Mouse (Mus musculus): ENCODE results near the gene Mkln1. TPM values are rescaled to one million over a fixed set of nuclear protein-coding genes. Genes with fewer than 3 reads are reported as not detected.
A peak's percentile ranks its signal among the peaks of the same experiment; 100 is the strongest.

Gene Mkln1
- polyA plus RNA-seq, 1 experiment: 67.4 TPM

GRCm38 (mm10) chr6:31523657-31524056 is 125.1 kb downstream of the Mkln1 start:
- Histone ChIP-seq H3K4me3 (no peak overlapping the region), H3ac (ENCODE audit: control insufficient read depth, insufficient read length) (no peak overlapping the region), H3K27me3 (ENCODE audit: control insufficient read depth, insufficient read depth, insufficient read length) (no peaks in the 10 kb centered on the region), H3K4me2 (ENCODE audit: low read depth) (no peak overlapping the region), H3K36me3 (ENCODE audit: control insufficient read depth, insufficient read depth) (no peaks in the 10 kb centered on the region), H3K79me2 (ENCODE audit: control insufficient read depth, insufficient read depth) (no peaks in the 10 kb centered on the region)
- TF ChIP-seq CEBPB (IDR thresholded peaks at IDR 0.05; ENCODE audit: insufficient read depth, poor library complexity, severe bottlenecking): no peak
- TF ChIP-seq TCF3 (IDR thresholded peaks at IDR 0.05; ENCODE audit: insufficient read length, low read depth): no peak
- no peak for TF ChIP-seq MAX (IDR thresholded peaks at IDR 0.05; ENCODE audit: low read depth)
- no peak for TF ChIP-seq SRF (IDR thresholded peaks at IDR 0.05; ENCODE audit: control insufficient read depth, insufficient read length, low read depth)

GRCm38 (mm10) chr6:31524121-31524520 is 125.6 kb downstream of the Mkln1 start:
- Histone ChIP-seq H3ac (ENCODE audit: control insufficient read depth, insufficient read length) (no peak overlapping the region), H3K36me3 (ENCODE audit: control insufficient read depth, insufficient read depth) (no peaks in the 10 kb centered on the region), H3K4me2 (ENCODE audit: low read depth) (no peak overlapping the region), H3K79me2 (ENCODE audit: control insufficient read depth, insufficient read depth) (no peaks in the 10 kb centered on the region), H3K4me3 (no peak overlapping the region), H3K27me3 (ENCODE audit: control insufficient read depth, insufficient read depth, insufficient read length) (no peaks in the 10 kb centered on the region)
- no peak for TF ChIP-seq TCF3 (IDR thresholded peaks at IDR 0.05; ENCODE audit: insufficient read length, low read depth)
- no peak for TF ChIP-seq POLR2A (IDR thresholded peaks at IDR 0.05; ENCODE audit: insufficient read length, low read depth)
- no peak for TF ChIP-seq MYOD1 (IDR thresholded peaks at IDR 0.05; ENCODE audit: control insufficient read depth in 1 of 3, insufficient read length in 2 of 3, low read depth in 2 of 3)
- no peak for TF ChIP-seq SRF (IDR thresholded peaks at IDR 0.05; ENCODE audit: control insufficient read depth, insufficient read length, low read depth)

- Histone ChIP-seq H3K4me3 (no peak overlapping the region), H3K79me2 (ENCODE audit: control insufficient read depth, insufficient read depth) (no peaks in the 10 kb centered on the region), H3K27me3 (ENCODE audit: control insufficient read depth, insufficient read depth, insufficient read length) (no peaks in the 10 kb centered on the region), H3K36me3 (ENCODE audit: control insufficient read depth, insufficient read depth) (no peaks in the 10 kb centered on the region), H3ac (ENCODE audit: control insufficient read depth, insufficient read length) (no peak overlapping the region), H3K4me2 (ENCODE audit: low read depth) (no peak overlapping the region)
- TF ChIP-seq CEBPB (IDR thresholded peaks at IDR 0.05; ENCODE audit: insufficient read depth, poor library complexity, severe bottlenecking) (no peak), MAX (IDR thresholded peaks at IDR 0.05; ENCODE audit: low read depth) (no peak), POLR2AphosphoS2 (IDR thresholded peaks at IDR 0.05; ENCODE audit: insufficient read length, low read depth) (no peak), REST (IDR thresholded peaks at IDR 0.05; ENCODE audit: insufficient read depth, insufficient read length) (no peak), MYOG (IDR thresholded peaks at IDR 0.05; ENCODE audit: control insufficient read depth in 1 of 3, insufficient read depth in 1 of 3, insufficient read length in 2 of 3, low read depth in 2 of 3) (no peak), SRF (IDR thresholded peaks at IDR 0.05; ENCODE audit: control insufficient read depth, insufficient read length, low read depth) (no peak), TCF3 (IDR thresholded peaks at IDR 0.05; ENCODE audit: insufficient read length, low read depth) (no peak), USF1 (IDR thresholded peaks at IDR 0.05; ENCODE audit: low read depth) (no peak), MYOD1 (IDR thresholded peaks at IDR 0.05; ENCODE audit: control insufficient read depth in 1 of 3, insufficient read length in 2 of 3, low read depth in 2 of 3) (no peak), TCF12 (IDR thresholded peaks at IDR 0.05; ENCODE audit: insufficient read depth, poor library complexity, severe bottlenecking) (no peak), POLR2A (IDR thresholded peaks at IDR 0.05; ENCODE audit: insufficient read length, low read depth) (no peak), E2F4 (IDR thresholded peaks at IDR 0.05; ENCODE audit: insufficient read depth) (no peak)
Observed at GRCm38 (mm10) chr6:31524647-31525046, 126.1 kb downstream of the Mkln1 start.

GRCm38 (mm10) chr6:31525231-31525900 is 126.8 kb downstream of the Mkln1 start:
- H3ac ChIP-seq (ENCODE audit: control insufficient read depth, insufficient read length): no peak overlapping the region
- no peaks in the 10 kb centered on the region for H3K79me2 ChIP-seq (ENCODE audit: control insufficient read depth, insufficient read depth)
- H3K4me3 ChIP-seq: no peak overlapping the region
- no peak overlapping the region for H3K4me2 ChIP-seq (ENCODE audit: low read depth)
- no peaks in the 10 kb centered on the region for H3K27me3 ChIP-seq (ENCODE audit: control insufficient read depth, insufficient read depth, insufficient read length)
- H3K36me3 ChIP-seq (ENCODE audit: control insufficient read depth, insufficient read depth): no peaks in the 10 kb centered on the region
- TF ChIP-seq E2F4 (IDR thresholded peaks at IDR 0.05; ENCODE audit: insufficient read depth) (no peak), MYOG (IDR thresholded peaks at IDR 0.05; ENCODE audit: control insufficient read depth in 1 of 3, insufficient read depth in 1 of 3, insufficient read length in 2 of 3, low read depth in 2 of 3) (no peak)

GRCm38 (mm10) chr6:31526929-31527328 is 128.4 kb downstream of the Mkln1 start:
- TF ChIP-seq TCF3 (IDR thresholded peaks at IDR 0.05; ENCODE audit: insufficient read length, low read depth) (no peak), MYOD1 (IDR thresholded peaks at IDR 0.05; ENCODE audit: control insufficient read depth in 1 of 3, insufficient read length in 2 of 3, low read depth in 2 of 3) (peak in 1 of 3 experiments; percentile 63)
- no peaks in the 10 kb centered on the region for H3K79me2 ChIP-seq (ENCODE audit: control insufficient read depth, insufficient read depth)
- H3K27me3 ChIP-seq (ENCODE audit: control insufficient read depth, insufficient read depth, insufficient read length): no peaks in the 10 kb centered on the region
- no peak overlapping the region for H3K4me2 ChIP-seq (ENCODE audit: low read depth)
- no peak overlapping the region for H3K4me3 ChIP-seq
- no peaks in the 10 kb centered on the region for H3K36me3 ChIP-seq (ENCODE audit: control insufficient read depth, insufficient read depth)
- H3ac ChIP-seq (ENCODE audit: control insufficient read depth, insufficient read length): no peak overlapping the region

GRCm38 (mm10) chr6:31527897-31528296 is 129.4 kb downstream of the Mkln1 start:
- Histone ChIP-seq H3K27me3 (ENCODE audit: control insufficient read depth, insufficient read depth, insufficient read length) (no peaks in the 10 kb centered on the region), H3K36me3 (ENCODE audit: control insufficient read depth, insufficient read depth) (no peaks in the 10 kb centered on the region), H3ac (ENCODE audit: control insufficient read depth, insufficient read length) (no peak overlapping the region), H3K4me3 (no peak overlapping the region), H3K4me2 (ENCODE audit: low read depth) (no peak overlapping the region), H3K79me2 (ENCODE audit: control insufficient read depth, insufficient read depth) (no peaks in the 10 kb centered on the region)
- no peak for TF ChIP-seq MAX (IDR thresholded peaks at IDR 0.05; ENCODE audit: low read depth)
- no peak for TF ChIP-seq TCF12 (IDR thresholded peaks at IDR 0.05; ENCODE audit: insufficient read depth, poor library complexity, severe bottlenecking)
- no peak for TF ChIP-seq E2F4 (IDR thresholded peaks at IDR 0.05; ENCODE audit: insufficient read depth)
- no peak for TF ChIP-seq USF1 (IDR thresholded peaks at IDR 0.05; ENCODE audit: low read depth)
- no peak for TF ChIP-seq POLR2AphosphoS2 (IDR thresholded peaks at IDR 0.05; ENCODE audit: insufficient read length, low read depth)
- no peak for TF ChIP-seq POLR2A (IDR thresholded peaks at IDR 0.05; ENCODE audit: insufficient read length, low read depth)
- TF ChIP-seq MYOD1 (IDR thresholded peaks at IDR 0.05; ENCODE audit: control insufficient read depth in 1 of 3, insufficient read length in 2 of 3, low read depth in 2 of 3): no peak
- no peak for TF ChIP-seq MYOG (IDR thresholded peaks at IDR 0.05; ENCODE audit: control insufficient read depth in 1 of 3, insufficient read depth in 1 of 3, insufficient read length in 2 of 3, low read depth in 2 of 3)
- no peak for TF ChIP-seq REST (IDR thresholded peaks at IDR 0.05; ENCODE audit: insufficient read depth, insufficient read length)
- no peak for TF ChIP-seq CEBPB (IDR thresholded peaks at IDR 0.05; ENCODE audit: insufficient read depth, poor library complexity, severe bottlenecking)
- no peak for TF ChIP-seq SRF (IDR thresholded peaks at IDR 0.05; ENCODE audit: control insufficient read depth, insufficient read length, low read depth)
- no peak for TF ChIP-seq TCF3 (IDR thresholded peaks at IDR 0.05; ENCODE audit: insufficient read length, low read depth)
